Mouse (Mus musculus): ENCODE measurements around the gene Muc1.
A peak's percentile ranks its signal among the peaks of the same experiment; 100 is the strongest.

The Muc1 gene

DNA sequence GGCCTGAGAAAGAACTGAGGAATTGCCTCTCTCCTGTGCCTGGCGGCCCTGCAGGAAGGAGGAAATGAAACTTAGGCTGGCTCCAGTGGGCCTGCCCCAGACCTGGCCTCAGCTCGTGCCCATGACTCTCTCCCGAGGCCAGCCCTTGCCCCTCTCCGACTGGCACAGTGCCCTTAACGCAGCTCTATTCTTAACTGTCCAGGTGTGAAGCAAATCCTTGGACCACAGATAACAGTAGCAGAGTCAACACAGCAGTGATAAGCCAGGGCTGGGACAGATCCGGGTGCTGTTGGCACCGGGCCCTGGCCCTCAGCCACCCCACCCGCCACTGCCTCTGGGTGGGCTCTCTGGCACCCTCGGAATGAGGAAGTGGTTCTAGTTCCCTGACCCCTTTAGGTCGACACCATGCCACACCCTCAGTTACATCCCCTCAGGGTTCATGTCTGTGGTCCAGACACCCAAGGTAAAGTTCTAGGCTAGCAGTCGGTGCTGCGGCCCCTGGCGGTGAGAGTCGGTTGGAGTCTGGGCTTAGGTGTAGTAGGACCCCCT, 4.8 kb downstream of the Muc1 start:
- DNase-seq (ENCODE audit: low spot score in 2 of 2), result peak; percentile 46 to 58

DNA sequence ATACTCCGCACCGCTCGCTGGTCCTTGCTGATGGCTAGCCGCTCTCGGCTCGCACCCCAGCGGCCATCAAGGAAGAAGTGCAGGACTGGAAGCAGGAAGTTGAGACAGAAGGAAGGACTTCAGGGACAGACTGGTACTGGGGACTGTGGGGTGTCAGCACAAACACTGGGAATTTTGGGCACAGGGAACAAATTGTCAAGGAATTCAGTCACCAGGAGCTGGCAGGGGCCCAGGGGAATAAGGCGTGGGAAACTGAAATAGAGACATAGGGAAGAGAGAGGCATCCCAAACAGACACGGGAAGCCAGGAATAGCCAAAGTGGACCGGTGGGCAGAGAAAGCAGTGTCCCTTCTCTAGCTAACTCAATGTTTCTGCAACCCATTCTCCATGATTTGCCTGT, 7.7 kb downstream of the Muc1 start:
- DNase-seq (ENCODE audit: low spot score in 2 of 2), result no peak

- DNase-seq (ENCODE audit: low spot score in 2 of 2), result no peak
Observed at GRCm38 (mm10) chr3:89237682-89238081, 8.8 kb downstream of the Muc1 start.

DNA sequence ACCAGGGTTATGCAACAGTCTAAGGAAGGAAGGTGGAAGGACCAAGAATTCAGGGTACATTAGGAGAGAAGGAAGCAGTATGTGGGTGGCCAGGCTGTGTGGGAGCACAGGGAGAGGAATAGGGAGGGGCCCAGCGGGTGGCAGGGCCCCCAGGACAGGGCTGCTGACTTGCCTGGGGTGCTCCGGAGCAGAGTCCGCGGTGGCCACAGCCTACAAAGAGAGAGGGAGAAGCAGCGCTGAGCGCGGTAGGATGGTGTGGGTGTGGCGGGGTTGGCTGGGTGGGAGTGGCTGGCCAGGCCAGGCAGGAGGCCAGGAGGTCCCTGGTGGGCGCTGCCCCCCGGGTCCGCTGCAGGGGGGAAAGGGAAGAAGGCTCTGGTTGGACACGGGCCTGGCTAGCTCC, 9.6 kb downstream of the Muc1 start:
- no peak for DNase-seq (ENCODE audit: low spot score in 2 of 2)

DNA sequence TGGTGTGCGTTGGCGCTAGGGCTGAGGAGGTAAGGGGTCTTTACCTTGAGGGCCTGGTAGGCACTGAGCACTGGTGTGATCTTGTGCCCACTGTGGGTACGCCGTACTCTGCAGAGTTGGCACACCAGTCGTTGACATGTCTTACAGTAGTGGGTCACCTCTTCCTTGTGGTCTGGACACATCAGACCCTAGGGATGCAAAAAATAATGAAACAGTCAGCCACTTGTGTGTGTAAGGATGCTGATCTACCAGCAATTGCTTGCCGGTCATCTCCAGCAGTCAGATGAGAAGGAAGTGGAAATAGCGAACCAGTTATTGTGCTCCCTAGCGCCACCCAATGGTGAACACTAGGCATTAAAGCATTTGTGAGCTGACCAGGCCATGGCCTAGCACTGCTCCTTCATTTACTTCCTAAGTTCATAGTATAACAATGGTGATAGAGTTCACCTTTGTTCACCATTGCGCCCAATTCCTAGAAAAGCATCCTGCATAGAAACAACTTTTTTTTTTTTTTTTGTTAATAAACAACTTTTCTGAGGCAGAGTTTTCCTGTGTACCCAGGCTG, 13.6 kb downstream of the Muc1 start:
- peak; percentile 76 to 82 for DNase-seq (ENCODE audit: low spot score in 2 of 2)

DNA sequence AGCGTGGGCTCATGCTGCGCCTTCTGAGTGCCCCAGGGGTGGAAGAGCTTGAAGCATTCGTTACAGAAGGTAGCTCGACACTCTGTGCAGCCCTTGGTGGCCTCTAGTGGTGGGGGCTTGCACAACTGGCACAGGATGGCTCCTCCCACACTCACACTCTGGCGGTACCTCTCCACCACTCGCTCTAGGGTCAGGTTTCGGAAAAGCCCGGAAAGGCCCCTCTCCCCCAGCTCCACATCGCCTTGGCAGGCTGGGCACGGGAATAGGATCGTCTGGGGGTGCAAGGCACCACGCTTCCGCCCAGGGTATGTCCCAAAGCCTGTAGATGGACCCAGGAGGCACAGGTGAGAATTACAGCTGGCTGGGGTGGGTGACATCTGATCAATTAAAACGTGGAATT, 14.8 kb downstream of the Muc1 start:
- DNase-seq (ENCODE audit: low spot score in 2 of 2), result peak; percentile 68 to 77

- peak; percentile 49 to 55 for DNase-seq (ENCODE audit: low spot score in 2 of 2)
Observed at GRCm38 (mm10) chr3:89244158-89244981, 15.5 kb downstream of the Muc1 start.

- no peak for DNase-seq (ENCODE audit: low spot score in 2 of 2)
Observed at GRCm38 (mm10) chr3:89244982-89245687, 16.3 kb downstream of the Muc1 start.

- peak in 1 of 2 experiments; percentile 45 for DNase-seq (ENCODE audit: low spot score in 2 of 2)
Observed at GRCm38 (mm10) chr3:89245688-89246171, 16.9 kb downstream of the Muc1 start, which contains the start of gene Krtcap2. Gene Krtcap2, plus strand, starts transcription at chr3:89245966.

DNA sequence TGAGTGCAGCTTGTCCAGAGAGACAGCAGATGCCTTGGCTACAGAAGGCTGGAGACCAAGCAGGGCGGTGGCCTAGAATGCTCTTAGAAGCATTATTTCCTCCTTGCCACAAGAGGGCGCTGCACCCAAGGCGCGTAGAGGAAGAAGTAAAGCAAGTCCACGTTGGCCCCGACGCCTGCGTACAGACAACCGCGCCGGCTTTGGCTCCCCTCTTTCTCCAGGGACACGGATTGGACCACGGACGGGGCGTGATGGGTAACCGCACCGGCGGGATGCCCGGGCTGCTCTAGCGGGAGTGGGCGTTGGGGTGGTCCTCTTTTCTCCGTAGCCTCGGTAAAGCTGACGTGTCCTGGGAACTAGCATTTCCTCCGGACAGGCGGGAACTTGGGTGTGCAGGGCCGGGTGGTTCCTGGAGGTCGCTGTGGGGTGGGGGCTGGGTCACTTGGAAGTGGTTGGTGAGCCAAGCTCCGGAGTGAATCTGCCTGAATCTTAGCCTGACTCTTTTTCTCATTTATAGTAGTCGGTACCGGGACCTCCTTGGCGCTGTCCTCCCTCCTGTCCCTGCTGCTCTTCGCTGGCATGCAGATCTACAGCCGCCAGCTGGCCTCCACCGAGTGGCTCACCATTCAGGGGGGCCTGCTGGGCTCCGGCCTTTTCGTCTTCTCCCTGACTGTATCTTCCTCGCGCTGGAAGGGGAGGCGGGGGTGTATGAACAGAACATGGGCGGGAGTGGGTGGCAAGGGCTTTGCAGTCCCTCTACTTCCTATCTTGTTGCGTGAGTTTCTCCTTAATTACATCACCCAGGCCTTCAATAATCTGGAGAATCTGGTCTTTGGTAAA, 17.6 kb downstream of the Muc1 start, which contains the start of gene Trim46:
Gene Trim46 (minus strand): TSS at position 49 of the 840 bp plus-strand sequence.
- DNase-seq (ENCODE audit: low spot score in 2 of 2), result peak; percentile 80 to 87

DNA sequence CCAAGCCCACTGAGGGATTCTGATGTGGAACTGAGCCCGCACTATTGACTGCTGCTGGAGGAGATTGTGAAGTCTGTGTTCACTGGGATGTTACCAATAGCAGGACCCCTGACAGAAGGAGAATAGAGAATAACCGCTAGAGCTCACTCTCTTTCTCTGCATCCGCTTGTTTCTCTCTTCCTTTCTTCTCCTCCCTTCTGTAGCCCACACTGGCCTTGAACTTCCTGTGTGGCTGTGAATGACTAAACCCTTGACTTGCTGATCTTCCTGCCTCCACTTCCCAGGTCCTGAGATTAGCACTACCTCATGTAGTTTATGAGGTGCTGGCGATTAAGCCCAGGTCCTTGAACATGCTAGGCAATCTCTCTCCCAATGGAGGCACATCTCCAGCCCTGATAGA, 18.6 kb downstream of the Muc1 start:
- DNase-seq (ENCODE audit: low spot score in 2 of 2), result no peak

GRCm38 (mm10) chr3:89250435-89251040, 21.7 kb downstream of the Muc1 start:
- DNase-seq (ENCODE audit: low spot score in 2 of 2), result peak; percentile 61 to 77

- peak; percentile 72 to 76 for DNase-seq (ENCODE audit: low spot score in 2 of 2)
Observed at GRCm38 (mm10) chr3:89251365-89251895, 22.6 kb downstream of the Muc1 start.

GRCm38 (mm10) chr3:89254994-89255393, 26.1 kb downstream of the Muc1 start:
- DNase-seq (ENCODE audit: low spot score in 2 of 2), result no peak

GRCm38 (mm10) chr3:89256177-89256576, 27.3 kb downstream of the Muc1 start:
- no peak for DNase-seq (ENCODE audit: low spot score in 2 of 2)

GRCm38 (mm10) chr3:89259076-89259475, 30.2 kb downstream of the Muc1 start, which contains the start of gene Dpm3:
Gene Dpm3, plus strand, starts transcription at chr3:89259358.
- no peak for DNase-seq (ENCODE audit: low spot score in 2 of 2)

DNA sequence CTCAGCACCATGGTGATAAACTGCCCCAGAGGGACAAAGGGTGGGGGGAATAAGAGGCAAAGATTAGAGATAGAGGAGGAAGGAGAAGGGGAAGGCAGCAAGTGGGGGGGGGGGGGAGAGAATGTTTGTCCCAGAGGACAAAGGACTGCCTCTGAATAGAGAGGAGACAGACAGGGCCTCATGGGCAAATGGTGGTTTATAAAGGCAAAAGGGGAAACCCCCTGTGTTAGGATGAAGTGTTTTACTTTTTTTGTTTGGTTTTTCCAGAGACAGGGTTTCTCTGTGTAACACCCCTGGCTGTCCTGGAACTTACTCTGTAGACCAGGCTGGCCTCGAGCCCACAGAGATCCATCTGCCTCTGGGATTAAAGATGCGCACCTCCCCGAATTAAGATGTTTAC, 31.4 kb downstream of the Muc1 start:
- DNase-seq (ENCODE audit: low spot score in 2 of 2), result no peak

DNA sequence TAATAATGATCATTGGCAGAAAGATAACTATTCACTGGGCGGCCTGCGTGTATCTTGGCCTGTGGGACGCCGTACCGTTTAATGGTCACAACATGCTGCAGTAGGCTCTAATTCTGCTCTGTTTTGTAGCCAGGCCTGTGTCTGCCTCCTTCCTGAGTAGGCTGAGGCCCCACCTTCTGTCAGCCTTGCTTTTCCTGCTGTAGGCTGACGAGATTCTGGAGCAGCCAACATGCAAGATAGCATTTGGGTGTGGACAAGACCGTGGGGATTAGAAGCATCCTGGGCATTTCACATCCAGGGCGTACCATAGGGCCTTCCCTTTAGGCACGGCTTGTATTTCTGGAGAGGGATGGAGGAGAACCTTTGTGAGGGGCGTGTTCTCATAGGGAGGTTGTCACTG, 33.6 kb downstream of the Muc1 start:
- no peak for DNase-seq (ENCODE audit: low spot score in 2 of 2)

DNA sequence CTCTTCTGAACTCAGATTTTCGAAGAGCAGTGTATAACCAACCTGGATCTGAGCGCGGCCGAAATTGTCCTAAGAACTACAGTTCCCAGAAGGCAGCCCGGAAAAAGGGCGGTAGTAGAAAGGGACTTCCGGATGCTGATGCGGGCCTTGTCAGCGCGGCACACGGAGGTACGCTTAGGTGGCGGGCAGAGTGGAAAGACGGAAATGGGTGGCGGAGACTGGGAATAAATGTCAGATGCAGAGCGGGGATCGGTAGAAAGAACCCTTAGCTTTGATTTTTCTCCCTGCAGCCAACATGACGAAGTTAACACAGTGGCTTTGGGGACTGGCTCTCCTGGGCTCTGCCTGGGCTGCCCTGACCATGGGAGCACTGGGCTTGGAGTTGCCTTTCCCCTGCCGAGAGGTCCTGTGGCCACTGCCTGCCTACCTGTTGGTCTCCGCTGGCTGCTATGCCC, 37.6 kb downstream of the Muc1 start:
- peak; percentile 59 to 67 for DNase-seq (ENCODE audit: low spot score in 2 of 2)

GRCm38 (mm10) chr3:89268916-89269315, 40.1 kb downstream of the Muc1 start:
- no peak for DNase-seq (ENCODE audit: low spot score in 2 of 2)
